Mouse (Mus musculus) hindbrain, embryonic 16.5 days (tissue): Measurements from ENCODE around the gene Ldhd. TPM values are rescaled to one million over a fixed set of nuclear protein-coding genes. Genes with fewer than 3 reads are reported as not detected.

ENCODE experiments used
- ATAC-seq: fragments of 200-750 bp; cut with Nextera tagmentation; 2 replicates; pipeline ENCODE4 v1.8.0; 2017; ENCODE audit warnings: moderate TSS enrichment, moderate library complexity
- H3K27ac ChIP-seq: fragments of 300-500 bp; sonication (generic); 2 replicates; pipeline ENCODE4 v1.5.1; 2014; ENCODE audit warnings: low read depth, mild to moderate bottlenecking, control low read depth, low read length, moderate library complexity
- H3K27me3 ChIP-seq: fragments of 300-500 bp; sonication (generic); replicated peaks from 2 replicates; pipeline ENCODE4 v1.6.1; 2014; ENCODE audit warnings: low read length; ENCODE audit not compliant: control insufficient read depth, insufficient read depth
- H3K36me3 ChIP-seq: fragments of 300-500 bp; sonication (generic); 2 replicates; pipeline ENCODE4 v1.6.1; 2014; ENCODE audit warnings: mild to moderate bottlenecking, low read length, moderate library complexity, mixed read lengths; ENCODE audit not compliant: control insufficient read depth, insufficient read depth
- H3K4me1 ChIP-seq: fragments of 300-500 bp; sonication (generic); 2 replicates; pipeline ENCODE4 v1.6.1; 2014; ENCODE audit warnings: low read depth, low read length; ENCODE audit not compliant: control insufficient read depth, insufficient read depth
- H3K4me2 ChIP-seq: fragments of 300-500 bp; sonication (generic); 2 replicates; pipeline ENCODE4 v1.6.1; 2014; ENCODE audit warnings: mild to moderate bottlenecking, low read length, control low read depth, moderate library complexity
- H3K4me3 ChIP-seq: fragments of 300-500 bp; sonication (generic); 2 replicates; pipeline ENCODE4 v1.5.1; 2014; ENCODE audit warnings: mild to moderate bottlenecking, low read length, control low read depth, moderate library complexity
- H3K9ac ChIP-seq: fragments of 300-500 bp; sonication (generic); 2 replicates; pipeline ENCODE4 v1.6.1; 2014; ENCODE audit warnings: low read depth, mild to moderate bottlenecking, control low read depth, low read length, moderate library complexity
- H3K9me3 ChIP-seq: fragments of 300-500 bp; sonication (generic); 2 replicates; pipeline ENCODE4 v1.6.1; 2014; ENCODE audit warnings: mild to moderate bottlenecking, low read length, moderate library complexity; ENCODE audit not compliant: control insufficient read depth
- WGBS: fragments of 180-500 bp; shearing (Covaris S2); extraction: QIAGEN DNeasy Blood & Tissue Kit; methylation state at CpG from one replicate; pipeline ENCODE4 v1.1.7; 2014; 5-methylcytosine and 5-hydroxymethylcytosine counted together
- polyA plus RNA-seq: library from polyadenylated mRNA; unstranded; fragments of >200 nt; fragmentation: Nextera tagmentation; extraction: Ambion mirVana; gene quantifications from 2 replicates; pipeline ENCODE4 v1.2.1, GENCODE M21; 2015

Ldhd gene
- polyA plus RNA-seq, 1 experiment from 2014 or later, result 1.5 TPM

DNA sequence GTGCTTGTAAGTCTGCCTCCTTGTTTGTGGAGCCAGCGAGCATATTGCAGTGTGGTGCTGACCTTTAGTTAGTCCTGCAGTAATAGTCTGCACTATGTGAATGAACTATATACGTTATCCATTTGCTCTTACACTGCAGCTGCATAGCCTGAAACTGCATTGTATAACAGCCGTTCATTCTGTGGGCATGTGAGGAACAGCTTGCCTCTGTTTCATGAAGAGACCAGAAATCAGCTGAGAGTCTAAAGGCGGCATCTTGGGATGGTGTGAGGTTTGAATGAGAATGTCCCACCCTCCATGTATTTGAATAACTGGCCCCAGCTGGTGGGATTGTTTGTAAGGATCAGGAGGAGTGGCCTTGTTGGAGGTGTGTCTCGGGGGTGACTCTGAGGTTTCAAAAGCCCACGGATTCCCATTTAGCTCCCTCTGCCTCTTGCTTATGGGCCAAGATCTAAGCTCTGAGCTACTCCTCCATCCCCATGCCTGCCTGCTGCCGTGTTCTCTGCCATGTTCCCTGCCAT, 37.7 kb downstream of the Ldhd start:
- WGBS, result 68% methylated on average over 7 of the region's 7 CpGs

DNA sequence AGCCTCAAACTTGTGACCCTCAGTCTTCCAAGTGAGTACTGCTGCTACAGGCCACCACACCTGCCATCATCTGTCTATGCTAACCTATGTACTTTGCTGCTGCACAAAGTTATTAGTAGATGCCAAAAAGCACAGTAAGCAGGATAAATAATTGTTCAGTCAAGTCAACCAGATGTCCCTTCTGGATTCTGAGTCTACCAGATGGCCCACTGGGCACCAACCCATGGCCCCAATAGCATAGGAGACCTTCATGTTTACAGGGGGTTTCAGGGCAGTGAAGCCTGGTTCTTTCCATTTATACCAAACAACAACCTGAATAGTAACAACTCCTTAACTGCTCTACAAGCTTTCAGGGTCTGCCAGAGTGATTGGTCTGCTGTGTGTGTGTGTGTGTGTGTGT, 39.0 kb downstream of the Ldhd start:
- Histone ChIP-seq H3K27me3 (no peaks in the 10 kb centered on the region), H3K9me3 (no peaks in the 10 kb centered on the region), H3K4me2 (no peak overlapping the region), H3K9ac (no peak overlapping the region), H3K4me3 (no peak overlapping the region), H3K27ac (no peak overlapping the region), H3K36me3 (no peaks in the 10 kb centered on the region), H3K4me1 (peaks cover 14% of the 10 kb centered on the region)
- ATAC-seq, result no peak

More for the DNA sequence above, 37.7 kb downstream of the Ldhd start:
- no peak overlapping the region for H3K4me2 ChIP-seq
- no peaks in the 10 kb centered on the region for H3K36me3 ChIP-seq
- peaks cover 22% of the 10 kb centered on the region for H3K4me1 ChIP-seq
- ATAC-seq, result no peak
- H3K27me3 ChIP-seq, result no peaks in the 10 kb centered on the region
- H3K9ac ChIP-seq, result no peak overlapping the region
- no peaks in the 10 kb centered on the region for H3K9me3 ChIP-seq
- no peak overlapping the region for H3K4me3 ChIP-seq
- H3K27ac ChIP-seq, result no peak overlapping the region

DNA sequence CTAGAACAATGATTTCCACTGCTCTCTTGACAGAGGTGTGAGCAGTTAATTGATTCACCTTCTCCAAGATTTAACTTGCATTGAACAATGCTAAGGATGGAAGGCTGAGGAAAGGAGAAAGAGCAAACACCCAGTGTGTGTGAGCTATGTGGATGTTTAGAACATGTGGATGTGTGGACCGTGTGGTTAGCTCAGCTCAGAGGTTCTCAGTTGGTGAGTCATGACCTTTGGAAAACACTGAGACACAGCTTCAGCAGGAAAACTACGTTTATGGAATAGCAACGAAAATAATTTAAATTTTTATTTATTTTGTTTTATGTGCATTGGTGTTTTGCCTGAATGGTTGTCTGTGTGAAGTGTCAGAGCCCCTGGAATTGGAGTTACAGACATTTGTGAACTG, 40.0 kb downstream of the Ldhd start:
- H3K9me3 ChIP-seq, result no peaks in the 10 kb centered on the region
- H3K4me3 ChIP-seq, result no peak overlapping the region
- no peak for ATAC-seq
- H3K4me1 ChIP-seq, result peaks cover 11% of the 10 kb centered on the region
- no peaks in the 10 kb centered on the region for H3K27me3 ChIP-seq
- no peak overlapping the region for H3K4me2 ChIP-seq
- no peaks in the 10 kb centered on the region for H3K36me3 ChIP-seq
- H3K9ac ChIP-seq, result no peak overlapping the region
- no peak overlapping the region for H3K27ac ChIP-seq
- WGBS, result 79% methylated on average over 3 of the region's 3 CpGs

DNA sequence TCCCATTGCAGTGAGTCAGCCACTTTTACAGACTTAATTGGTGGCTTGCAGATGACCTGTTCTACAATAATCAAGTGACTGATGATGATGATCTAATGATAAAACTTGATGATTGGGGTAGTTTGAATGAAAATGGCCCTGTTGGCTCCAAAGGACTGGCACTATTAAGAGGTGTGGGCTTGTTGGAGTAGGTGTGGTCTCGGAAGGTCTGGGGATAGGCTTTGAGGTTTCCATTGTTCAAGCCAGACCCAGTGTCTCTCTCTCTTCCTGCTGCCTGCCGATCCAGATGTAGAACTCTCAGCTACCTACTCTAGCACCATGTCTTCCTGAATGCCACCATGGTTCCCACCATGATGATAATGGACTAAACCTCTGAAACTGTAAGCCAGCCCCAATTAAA, 41.8 kb downstream of the Ldhd start:
- WGBS, result 88% methylated on average over 2 of the region's 2 CpGs
- no peaks in the 10 kb centered on the region for H3K9me3 ChIP-seq
- H3K4me3 ChIP-seq, result no peak overlapping the region
- H3K27ac ChIP-seq, result no peak overlapping the region
- no peaks in the 10 kb centered on the region for H3K36me3 ChIP-seq
- no peak overlapping the region for H3K9ac ChIP-seq
- H3K4me1 ChIP-seq, result peaks cover 7% of the 10 kb centered on the region
- H3K4me2 ChIP-seq, result no peak overlapping the region
- ATAC-seq, result no peak
- no peaks in the 10 kb centered on the region for H3K27me3 ChIP-seq

DNA sequence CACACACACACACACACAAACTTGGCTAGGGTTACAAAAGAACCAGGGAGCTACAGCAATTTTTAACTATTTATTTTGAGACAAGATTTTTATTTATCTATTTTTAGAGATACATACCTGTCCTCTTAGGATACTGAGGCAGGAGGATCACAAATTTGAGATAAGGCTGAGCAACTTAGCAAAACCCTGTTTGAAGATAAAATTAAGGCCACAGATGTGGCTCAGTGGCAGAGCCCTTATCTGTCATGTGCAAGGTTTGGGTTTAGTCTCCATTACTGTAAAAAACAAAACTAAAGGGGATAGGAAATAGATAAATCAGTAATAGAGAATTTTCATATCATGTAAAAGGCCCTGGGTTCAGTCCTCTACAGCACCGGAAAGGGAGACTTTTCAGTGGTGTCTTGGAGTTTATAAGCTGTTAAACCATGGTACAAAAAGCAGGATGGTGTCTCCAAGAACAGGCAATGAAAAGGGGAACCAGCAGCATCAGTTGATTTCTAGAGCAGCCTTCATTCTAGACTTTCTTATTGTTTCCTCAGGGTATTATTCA, 42.6 kb downstream of the Ldhd start:
- Histone ChIP-seq H3K4me3 (no peak overlapping the region), H3K9ac (no peak overlapping the region), H3K9me3 (no peaks in the 10 kb centered on the region), H3K4me1 (peaks cover 7% of the 10 kb centered on the region), H3K36me3 (no peaks in the 10 kb centered on the region), H3K4me2 (no peak overlapping the region), H3K27ac (no peak overlapping the region), H3K27me3 (no peaks in the 10 kb centered on the region)
- ATAC-seq, result no peak
- 91% methylated on average over 1 of the region's 1 CpGs for WGBS

DNA sequence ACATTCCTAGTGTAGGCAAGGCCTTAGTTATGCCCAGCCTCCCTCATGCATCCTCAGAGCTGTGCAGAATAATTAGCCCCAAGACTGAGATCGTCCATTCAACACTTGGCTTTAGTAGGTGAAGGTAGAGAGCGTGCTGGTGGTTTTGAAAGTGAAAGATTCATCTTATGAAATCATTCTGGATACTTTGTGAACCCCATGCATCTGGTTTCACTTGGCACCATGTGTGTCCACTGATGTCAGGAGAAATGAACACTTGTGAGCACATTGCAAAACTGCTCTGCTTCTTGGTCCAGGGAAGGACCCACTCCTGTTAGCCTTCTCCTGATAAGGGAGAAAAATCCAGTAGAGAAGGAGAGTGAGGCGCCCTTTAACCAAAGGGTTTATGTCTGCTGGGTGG, 45.2 kb downstream of the Ldhd start:
- Histone ChIP-seq H3K4me2 (no peak overlapping the region), H3K27me3 (no peaks in the 10 kb centered on the region), H3K27ac (no peak overlapping the region), H3K36me3 (no peaks in the 10 kb centered on the region), H3K4me1 (peaks cover 4% of the 10 kb centered on the region; the same call in 1 of the 2 replicates), H3K9ac (no peak overlapping the region), H3K4me3 (no peak overlapping the region), H3K9me3 (no peaks in the 10 kb centered on the region)
- WGBS, result 94% methylated on average over 3 of the region's 3 CpGs
- ATAC-seq, result no peak

DNA sequence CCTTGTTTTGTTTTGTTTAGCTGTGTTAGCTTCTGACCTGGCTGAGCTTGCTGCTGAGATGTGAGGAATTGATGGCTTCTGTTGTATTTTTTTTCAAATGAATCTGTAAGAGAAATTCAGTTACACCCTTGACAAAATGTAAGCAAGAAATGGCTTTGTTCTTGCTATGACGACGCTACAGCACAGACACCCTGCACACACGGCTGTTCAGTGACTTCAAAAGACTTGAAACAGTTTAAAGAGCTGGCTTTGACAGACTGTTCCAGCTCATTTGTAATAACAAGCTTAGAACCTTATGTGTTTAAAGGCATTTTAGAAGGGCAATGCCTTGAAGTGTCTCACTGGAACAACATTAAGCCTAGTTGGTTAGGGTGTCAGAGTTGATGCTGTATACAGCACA, 47.8 kb downstream of the Ldhd start:
- ATAC-seq, result no peak
- no peak overlapping the region for H3K4me3 ChIP-seq
- H3K27me3 ChIP-seq, result no peaks in the 10 kb centered on the region
- 64% methylated on average over 3 of the region's 3 CpGs for WGBS
- H3K27ac ChIP-seq, result no peak overlapping the region
- peaks cover 4% of the 10 kb centered on the region; the same call in 1 of the 2 replicates for H3K4me1 ChIP-seq
- no peak overlapping the region for H3K9ac ChIP-seq
- H3K36me3 ChIP-seq, result no peaks in the 10 kb centered on the region
- no peak overlapping the region for H3K4me2 ChIP-seq
- no peaks in the 10 kb centered on the region for H3K9me3 ChIP-seq

DNA sequence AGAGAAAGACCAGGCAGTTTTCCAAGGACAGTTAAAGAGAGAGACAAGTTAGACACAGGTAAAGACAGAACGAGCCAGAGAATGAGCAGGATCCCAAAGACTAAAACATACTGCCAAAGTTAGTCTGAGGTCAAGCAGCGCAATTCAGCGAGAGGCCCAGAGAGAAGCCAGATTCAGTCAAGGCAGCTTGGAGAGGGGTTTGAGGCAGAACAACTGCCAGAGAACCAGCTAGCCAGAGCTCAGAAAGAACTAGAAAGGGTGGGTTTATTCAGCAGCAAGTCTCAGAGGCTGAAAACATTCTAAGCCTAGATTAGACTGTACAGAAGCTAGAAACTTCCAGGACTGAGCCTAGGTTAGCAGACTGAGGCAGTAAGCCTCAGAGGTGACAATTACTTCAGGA, 49.9 kb downstream of the Ldhd start:
- H3K4me2 ChIP-seq, result no peak overlapping the region
- H3K27me3 ChIP-seq, result no peaks in the 10 kb centered on the region
- WGBS, result 89% methylated on average over 3 of the region's 3 CpGs
- no peak overlapping the region for H3K9ac ChIP-seq
- H3K9me3 ChIP-seq, result no peaks in the 10 kb centered on the region
- H3K27ac ChIP-seq, result no peak overlapping the region
- no peak for ATAC-seq
- no peaks in the 10 kb centered on the region for H3K36me3 ChIP-seq
- peaks cover 6% of the 10 kb centered on the region; the same call in 1 of the 2 replicates for H3K4me1 ChIP-seq
- no peak overlapping the region for H3K4me3 ChIP-seq

DNA sequence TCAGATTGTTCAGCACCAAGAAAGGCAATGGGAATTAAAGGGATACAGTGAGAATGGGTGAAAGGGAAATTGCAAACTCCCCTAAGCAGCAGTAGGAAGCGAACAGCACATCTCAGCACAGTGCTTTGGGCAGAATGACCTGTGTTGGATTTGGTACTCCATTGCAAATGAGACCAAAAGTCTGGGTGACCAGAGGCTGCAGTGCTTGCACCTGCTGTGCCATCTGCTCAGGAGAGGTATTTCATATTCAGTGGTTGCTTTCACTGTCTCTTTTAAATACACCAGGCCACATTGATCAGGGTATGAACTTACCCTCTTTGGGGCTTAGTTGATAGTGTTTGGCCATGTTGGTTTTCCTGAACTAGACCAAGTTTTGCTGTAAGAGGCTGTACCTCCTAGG, 50.9 kb downstream of the Ldhd start:
- no peak overlapping the region for H3K4me2 ChIP-seq

More for the DNA sequence above, 50.9 kb downstream of the Ldhd start:
- no peak for ATAC-seq
- Histone ChIP-seq H3K4me3 (no peak overlapping the region), H3K4me1 (peaks cover 6% of the 10 kb centered on the region; the same call in 1 of the 2 replicates), H3K36me3 (no peaks in the 10 kb centered on the region), H3K9ac (no peak overlapping the region), H3K9me3 (no peaks in the 10 kb centered on the region), H3K27me3 (no peaks in the 10 kb centered on the region), H3K27ac (no peak overlapping the region)
- 79% methylated on average over 1 of the region's 1 CpGs for WGBS
